Mouse (Mus musculus): Measurements from ENCODE around the gene Gm6588.

DNA sequence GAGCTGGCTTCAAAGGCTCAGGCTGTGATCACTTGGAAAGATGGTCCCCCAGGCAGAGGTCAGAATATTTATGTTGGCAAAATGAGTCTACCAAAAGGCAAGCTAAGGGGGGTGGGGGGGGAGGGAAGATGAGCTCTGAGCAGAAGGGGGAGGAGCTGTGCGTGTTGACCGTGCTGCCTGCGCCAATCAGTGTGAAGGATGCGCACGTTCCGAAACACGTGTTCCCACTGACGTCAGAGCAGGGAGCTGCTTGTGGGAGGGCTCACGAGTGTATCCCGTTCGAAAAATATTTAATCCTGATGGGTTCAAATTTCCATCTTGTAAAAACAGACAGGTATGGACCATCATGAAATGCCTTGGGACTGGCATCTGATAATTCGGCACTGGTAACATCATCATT lies 29.7 kb upstream of the Gm6588 start:
- no peak for TF ChIP-seq USF1 (IDR thresholded peaks at IDR 0.05; ENCODE audit: low read depth, low read length)
- no peak for TF ChIP-seq CTCF (IDR thresholded peaks at IDR 0.05 in 2 of 3, conservative IDR thresholded peaks at IDR 0.05 in 1 of 3; ENCODE audit: control insufficient read depth in 1 of 3, insufficient read depth in 1 of 3, low read depth in 2 of 3, low read length in 3 of 3, poor library complexity in 1 of 3, severe bottlenecking in 1 of 3)
- TF ChIP-seq CHD2 (IDR thresholded peaks at IDR 0.05; ENCODE audit: low read length), result no peak
- no peak for TF ChIP-seq POLR2A (IDR thresholded peaks at IDR 0.05; ENCODE audit: control insufficient read depth in 1 of 2, insufficient read depth in 1 of 2, low read depth in 1 of 2, low read length in 2 of 2, poor library complexity in 1 of 2)
- no peak for TF ChIP-seq GATA1 (IDR thresholded peaks at IDR 0.05; ENCODE audit: low read depth, low read length)
- no peak for TF ChIP-seq TAL1 (IDR thresholded peaks at IDR 0.05; ENCODE audit: low read length)
